Mouse (Mus musculus): ENCODE results near the gene Usf1.

DNA sequence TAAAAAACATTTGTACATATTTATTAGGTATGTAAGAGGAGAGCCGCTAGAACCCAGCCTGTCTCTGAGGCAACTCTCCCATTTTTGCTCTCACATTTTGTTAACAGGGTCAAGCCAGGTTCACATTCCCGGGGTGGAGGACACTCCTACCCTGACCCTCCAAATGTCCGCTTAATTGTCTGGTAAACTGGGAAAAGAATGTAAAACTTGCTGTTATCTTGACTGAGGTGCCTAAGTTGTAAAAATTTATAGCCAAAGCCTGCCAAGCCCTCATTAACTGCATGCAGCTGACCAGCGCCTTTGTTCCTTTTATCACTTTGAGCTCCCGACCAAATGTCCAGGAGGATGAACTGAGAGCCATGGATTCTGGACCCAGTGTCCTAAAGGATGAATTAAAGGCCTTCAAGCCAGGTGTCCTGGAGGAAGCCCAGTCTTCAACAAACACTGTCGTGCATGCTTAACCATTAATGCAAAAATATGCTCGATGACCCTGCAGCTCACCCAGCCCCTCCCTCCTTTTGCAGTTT, 24.2 kb downstream of the Usf1 start:
- TF ChIP-seq POLR2A (IDR thresholded peaks at IDR 0.05; ENCODE audit: low read depth, low read length) (no peak), CTCF (IDR thresholded peaks at IDR 0.05; ENCODE audit: extremely low read depth, insufficient read length, insufficient replicate concordance, low read depth, low read length) (no peak)

Measured in small intestine, adult 2 months (tissue).